Mouse (Mus musculus): Measurements from ENCODE around the gene Coro6.
A peak's percentile ranks its signal among the peaks of the same experiment; 100 is the strongest.

Coro6 gene

GRCm38 (mm10) chr11:77493512-77494343 is 31.5 kb downstream of the Coro6 start, which contains the start of gene Git1:
TSS of gene Git1 (plus strand) at chr11:77493562.
- no peak for DNase-seq (ENCODE audit: low read depth, low spot score)

DNA sequence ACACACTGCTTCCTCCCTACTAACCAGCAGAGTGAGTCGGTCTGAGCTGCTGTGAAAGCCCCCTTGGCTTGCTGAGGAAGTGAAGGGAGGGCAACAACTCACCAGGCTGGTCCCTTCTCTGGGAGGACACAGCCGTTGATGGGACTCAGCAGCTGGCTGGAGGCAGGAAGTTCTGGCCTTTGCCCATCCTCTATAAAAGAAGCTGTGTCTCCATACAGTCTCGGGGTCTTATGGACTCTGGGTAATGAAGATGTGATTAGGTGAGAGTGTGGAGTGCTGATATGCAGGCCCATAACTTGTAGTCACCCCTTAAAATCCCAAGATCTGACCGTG is 32.1 kb downstream of the Coro6 start:
- no peak for DNase-seq (ENCODE audit: low read depth, low spot score)

DNA sequence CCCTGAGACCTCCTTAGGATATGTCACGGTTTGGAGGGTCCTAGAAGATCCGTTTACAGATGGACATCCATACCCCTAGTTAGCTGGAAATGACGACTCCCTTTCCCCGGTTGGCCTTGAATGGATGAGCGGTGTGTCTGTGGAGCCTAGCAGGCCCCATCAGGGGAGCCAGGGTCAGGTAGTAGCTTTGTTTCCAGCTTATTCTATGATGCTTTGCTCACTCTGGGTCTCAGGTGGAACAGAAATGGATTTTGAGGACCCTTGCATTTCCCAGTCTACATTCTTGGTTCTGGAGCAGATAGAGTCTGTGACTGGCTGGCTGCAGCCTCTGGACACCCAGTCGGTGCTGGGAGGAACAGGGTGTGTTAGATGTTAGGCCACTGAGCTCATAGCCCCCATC is 32.6 kb downstream of the Coro6 start:
- DNase-seq (ENCODE audit: low read depth, low spot score): no peak

GRCm38 (mm10) chr11:77495507-77495906 is 33.3 kb downstream of the Coro6 start:
- DNase-seq (ENCODE audit: low read depth, low spot score): no peak

GRCm38 (mm10) chr11:77497341-77497756 is 35.1 kb downstream of the Coro6 start:
- DNase-seq (ENCODE audit: low read depth, low spot score): no peak

GRCm38 (mm10) chr11:77497851-77498250 is 35.6 kb downstream of the Coro6 start:
- no peak for DNase-seq (ENCODE audit: low read depth, low spot score)

DNA sequence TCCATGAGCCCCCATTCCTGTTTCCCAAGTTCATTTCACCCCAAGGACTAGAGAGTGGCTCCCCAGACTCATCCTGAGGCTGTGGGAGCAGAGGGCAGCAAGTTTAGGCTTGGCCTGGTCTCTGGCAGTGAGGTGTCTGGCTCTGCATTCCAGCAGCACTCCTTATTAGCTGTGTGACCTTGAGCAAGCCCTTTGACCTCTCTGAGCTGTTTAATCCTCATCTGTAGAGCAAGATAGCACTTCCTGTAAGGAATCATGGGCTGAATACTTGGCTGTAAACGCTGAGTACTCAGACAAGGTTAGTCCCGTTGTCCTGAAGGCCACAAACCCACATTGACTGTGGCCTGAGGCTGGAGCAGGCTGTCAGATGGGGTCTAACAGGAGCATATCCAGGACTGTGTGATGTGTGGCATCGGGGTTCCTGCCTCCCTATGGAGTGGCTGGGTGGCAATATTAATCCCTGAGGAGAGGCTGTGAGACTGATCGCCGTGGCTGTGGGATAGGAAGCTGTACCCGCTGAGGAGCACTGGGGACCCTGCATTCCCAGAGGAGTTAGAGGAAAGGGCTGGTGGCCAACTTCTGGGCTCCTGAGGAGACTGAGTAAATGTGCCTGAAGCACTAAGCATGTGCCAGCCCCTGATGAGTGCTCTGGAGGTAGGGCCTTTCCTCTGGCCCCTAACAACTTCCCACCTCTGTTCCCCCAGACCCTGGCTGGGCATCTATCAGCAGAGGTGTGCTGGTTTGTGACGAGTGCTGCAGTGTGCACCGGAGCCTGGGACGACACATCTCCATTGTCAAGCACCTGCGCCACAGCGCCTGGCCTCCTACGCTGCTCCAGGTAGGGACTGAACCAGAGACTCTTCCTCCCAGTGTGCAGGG is 36.3 kb downstream of the Coro6 start:
- no peak for DNase-seq (ENCODE audit: low read depth, low spot score)

- DNase-seq (ENCODE audit: low read depth, low spot score): no peak
Measured at GRCm38 (mm10) chr11:77499354-77499753, 37.1 kb downstream of the Coro6 start.

DNA sequence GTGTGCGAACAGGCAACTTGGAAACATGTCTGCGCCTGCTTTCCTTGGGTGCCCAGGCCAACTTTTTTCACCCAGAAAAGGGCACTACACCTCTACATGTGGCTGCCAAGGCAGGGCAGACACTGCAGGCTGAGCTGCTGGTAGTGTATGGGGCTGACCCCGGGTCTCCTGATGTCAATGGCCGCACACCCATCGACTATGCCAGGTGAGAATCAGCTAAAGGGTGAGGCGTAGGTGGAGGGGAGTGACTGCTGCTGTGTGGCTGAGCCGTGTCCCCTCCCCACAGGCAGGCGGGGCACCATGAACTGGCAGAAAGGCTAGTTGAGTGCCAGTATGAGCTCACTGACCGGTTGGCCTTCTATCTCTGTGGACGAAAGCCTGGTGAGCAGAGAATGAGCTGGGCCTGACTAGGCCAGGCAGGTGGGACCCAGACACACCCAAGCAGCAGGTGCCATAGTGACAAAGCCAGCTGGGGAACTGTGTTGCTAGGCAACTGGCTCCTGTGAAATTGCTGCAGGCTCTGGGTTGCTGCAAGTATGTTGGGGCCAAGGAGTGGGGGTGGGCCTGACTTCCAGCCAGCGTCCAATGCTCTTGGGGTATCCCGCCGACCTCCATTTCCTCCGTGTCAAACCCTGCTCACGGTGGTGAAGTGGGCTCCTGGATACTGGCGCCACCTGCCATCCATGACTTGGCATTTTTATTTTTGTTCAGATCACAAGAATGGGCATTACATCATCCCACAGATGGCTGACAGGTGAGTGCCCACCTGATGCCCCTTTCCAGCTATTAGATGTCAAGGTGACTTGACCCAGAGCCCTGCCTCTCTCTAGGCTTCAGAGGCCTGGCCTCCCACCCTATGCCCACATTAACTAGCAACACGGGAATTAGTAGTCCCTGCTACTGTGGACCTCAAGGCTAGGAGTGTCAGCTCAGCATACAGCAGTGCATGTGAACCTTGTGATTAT is 38.4 kb downstream of the Coro6 start:
- no peak for DNase-seq (ENCODE audit: low read depth, low spot score)

GRCm38 (mm10) chr11:77501392-77501791 is 39.2 kb downstream of the Coro6 start:
- DNase-seq (ENCODE audit: low read depth, low spot score): peak; percentile 61

GRCm38 (mm10) chr11:77501971-77502370 is 39.8 kb downstream of the Coro6 start:
- no peak for DNase-seq (ENCODE audit: low read depth, low spot score)

GRCm38 (mm10) chr11:77502481-77502880 is 40.3 kb downstream of the Coro6 start:
- DNase-seq (ENCODE audit: low read depth, low spot score): no peak

DNA sequence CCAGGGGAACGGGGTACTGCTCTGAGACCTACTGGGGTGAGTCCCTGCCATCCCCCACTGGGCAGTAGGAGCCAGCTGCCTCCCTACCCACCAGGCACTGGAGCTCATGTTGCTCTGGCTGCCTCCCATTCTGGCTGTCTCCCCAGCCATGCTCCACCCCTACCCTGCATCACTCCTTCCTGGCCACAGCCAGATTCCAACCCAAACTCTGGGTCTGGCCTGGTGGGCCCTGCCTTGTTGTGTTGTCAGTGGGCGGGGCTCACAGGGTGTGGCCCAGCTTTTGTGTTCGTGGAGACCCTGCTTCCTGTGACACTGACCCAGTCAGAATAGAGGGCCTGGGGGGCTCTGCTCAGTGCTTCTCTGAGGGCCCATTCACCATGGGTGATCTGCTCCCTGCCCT is 41.3 kb downstream of the Coro6 start:
- no peak for DNase-seq (ENCODE audit: low read depth, low spot score)

DNA sequence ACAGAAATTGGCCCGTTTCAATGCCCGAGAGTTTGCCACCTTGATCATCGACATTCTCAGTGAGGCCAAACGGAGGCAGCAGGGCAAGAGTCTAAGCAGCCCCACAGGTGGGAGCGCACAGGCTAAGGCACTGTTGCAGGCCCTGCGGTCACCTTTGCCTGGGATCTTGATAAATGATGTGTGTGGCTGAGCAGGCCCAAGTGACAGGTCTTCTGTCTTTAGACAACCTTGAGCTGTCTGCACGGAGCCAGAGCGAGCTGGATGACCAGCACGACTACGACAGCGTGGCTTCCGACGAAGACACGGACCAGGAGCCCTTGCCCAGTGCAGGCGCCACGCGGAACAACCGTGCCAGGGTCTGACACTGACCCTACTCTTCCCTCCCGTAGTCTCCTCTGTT is 42.2 kb downstream of the Coro6 start:
- DNase-seq (ENCODE audit: low read depth, low spot score): no peak

- DNase-seq (ENCODE audit: low read depth, low spot score): no peak
Measured at GRCm38 (mm10) chr11:77505291-77505980, 43.2 kb downstream of the Coro6 start.

- no peak for DNase-seq (ENCODE audit: low read depth, low spot score)
Measured at GRCm38 (mm10) chr11:77506273-77506672, 44.1 kb downstream of the Coro6 start.

DNA sequence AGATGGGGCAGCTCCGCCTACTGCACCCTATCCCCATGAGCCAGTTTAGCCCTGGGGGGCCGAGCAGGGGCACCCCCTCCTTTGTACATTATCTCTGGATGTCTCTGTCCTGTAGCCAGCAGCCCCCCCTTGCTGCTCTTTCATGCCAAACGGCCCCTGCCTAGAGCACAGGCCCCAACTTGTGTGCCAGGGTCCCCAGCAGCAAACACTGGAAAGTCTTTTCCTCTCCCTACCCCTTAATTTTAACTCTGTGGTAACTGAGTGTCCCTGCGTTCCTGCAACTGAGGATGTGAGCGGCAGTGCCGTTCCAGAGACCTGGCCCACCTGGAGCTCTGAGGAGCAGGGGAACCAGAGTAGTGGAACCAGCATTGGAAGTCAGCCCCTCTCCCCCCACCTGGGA is 44.7 kb downstream of the Coro6 start:
- DNase-seq (ENCODE audit: low read depth, low spot score): no peak

- no peak for DNase-seq (ENCODE audit: low read depth, low spot score)
Measured at GRCm38 (mm10) chr11:77507426-77507825, 45.2 kb downstream of the Coro6 start.

- peak; percentile 57 for DNase-seq (ENCODE audit: low read depth, low spot score)
Measured at GRCm38 (mm10) chr11:77508068-77509021, 46.1 kb downstream of the Coro6 start.

GRCm38 (mm10) chr11:77511336-77511735 is 49.1 kb downstream of the Coro6 start:
- DNase-seq (ENCODE audit: low read depth, low spot score): no peak
